Mouse (Mus musculus) forebrain, embryonic 16.5 days (tissue): ENCODE results near the gene Obscn. TPM values are rescaled to one million over a fixed set of nuclear protein-coding genes. Genes with fewer than 3 reads are reported as not detected.

Experiments used
- ATAC-seq: fragments of 200-750 bp; cut with Nextera tagmentation; 2 replicates; pipeline ENCODE4 v1.8.0; 2017; ENCODE audit warnings: mild to moderate bottlenecking, moderate library complexity
- H3K27ac ChIP-seq: fragments of 300-500 bp; sonication (generic); 2 replicates; pipeline ENCODE4 v1.5.1; 2014; ENCODE audit warnings: low read length, control low read depth
- H3K27me3 ChIP-seq: fragments of 300-500 bp; sonication (generic); replicated peaks from 2 replicates; pipeline ENCODE4 v1.6.1; 2014; ENCODE audit warnings: low read length; ENCODE audit not compliant: control insufficient read depth, insufficient read depth
- H3K36me3 ChIP-seq: fragments of 300-500 bp; sonication (generic); 2 replicates; pipeline ENCODE4 v1.6.1; 2014; ENCODE audit not compliant: control insufficient read depth, insufficient read depth
- H3K4me1 ChIP-seq: fragments of 300-500 bp; sonication (generic); replicated peaks from 2 replicates; pipeline ENCODE4 v1.6.1; 2014; ENCODE audit warnings: low read length; ENCODE audit not compliant: control insufficient read depth, insufficient read depth
- H3K4me2 ChIP-seq: fragments of 300-500 bp; sonication (generic); 2 replicates; pipeline ENCODE4 v1.6.1; 2014; ENCODE audit warnings: mild to moderate bottlenecking, low read length, control low read depth
- H3K4me3 ChIP-seq: fragments of 300-500 bp; sonication (generic); replicated peaks from 2 replicates; pipeline ENCODE4 v1.5.1; 2014; ENCODE audit warnings: mild to moderate bottlenecking, low read length, control low read depth
- H3K9ac ChIP-seq: fragments of 300-500 bp; sonication (generic); replicated peaks from 2 replicates; pipeline ENCODE4 v1.6.1; 2014; ENCODE audit warnings: low read depth, low read length, control low read depth
- H3K9me3 ChIP-seq: fragments of 300-500 bp; sonication (generic); 2 replicates; pipeline ENCODE4 v1.6.1; 2016; ENCODE audit warnings: low read length; ENCODE audit not compliant: control insufficient read depth
- WGBS: fragments of 180-500 bp; shearing (Covaris S2); extraction: QIAGEN DNeasy Blood & Tissue Kit; methylation state at CpG from one replicate; pipeline ENCODE4 v1.1.7; 2014; 5-methylcytosine and 5-hydroxymethylcytosine counted together
- polyA plus RNA-seq: library from polyadenylated mRNA; unstranded; fragments of >200 nt; fragmentation: Nextera tagmentation; extraction: Ambion mirVana; gene quantifications from 2 replicates; pipeline ENCODE4 v1.2.1, GENCODE M21; 2015

The Obscn gene
- 0.11 and 0.25 TPM in 2 replicates for polyA plus RNA-seq

DNA sequence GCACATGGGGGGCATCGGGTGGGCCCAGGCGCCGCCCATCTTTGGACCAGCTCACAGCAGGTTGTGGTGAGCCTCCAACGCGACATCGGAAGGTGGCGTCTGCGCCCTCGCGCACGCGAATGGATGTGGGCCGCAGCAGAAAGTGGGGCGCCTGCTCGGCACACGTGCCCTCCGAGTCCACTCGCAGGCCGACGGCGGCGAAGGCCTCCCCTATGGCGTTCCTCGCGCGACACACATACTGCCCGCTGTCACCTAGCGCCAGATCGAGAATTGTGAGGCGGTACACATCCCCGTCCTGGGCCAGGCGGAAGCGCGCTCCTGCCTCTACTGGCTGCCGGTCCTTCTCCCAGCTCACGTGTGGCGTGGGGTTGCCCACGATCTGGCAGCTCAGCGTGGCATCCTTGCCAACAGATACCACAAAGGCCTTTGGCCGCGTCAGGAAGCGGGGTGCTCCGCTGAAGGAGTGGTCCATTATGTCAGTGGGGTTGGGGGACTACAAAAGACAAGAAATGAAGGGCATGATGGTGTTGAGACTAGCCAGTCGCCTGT lies at the start of gene Obscn:
Gene Obscn, minus strand, starts transcription at position 499 of the 549 bp plus-strand sequence.
- Histone ChIP-seq H3K27me3 (peaks cover 44% of the 10 kb centered on the region), H3K27ac (no peak within 1 kb of the TSS), H3K4me2 (peak within 1 kb of the TSS; percentile 42), H3K9me3 (no peaks in the 10 kb centered on the region), H3K4me3 (peak within 1 kb of the TSS; percentile 30), H3K36me3 (no peaks in the 10 kb centered on the region), H3K9ac (peak within 1 kb of the TSS; percentile 29; the same call in 1 of the 2 replicates), H3K4me1 (peaks cover 11% of the 10 kb centered on the region; the same call in 1 of the 2 replicates)
- no peak for ATAC-seq
- 13% methylated on average over 44 of the region's 44 CpGs for WGBS

DNA sequence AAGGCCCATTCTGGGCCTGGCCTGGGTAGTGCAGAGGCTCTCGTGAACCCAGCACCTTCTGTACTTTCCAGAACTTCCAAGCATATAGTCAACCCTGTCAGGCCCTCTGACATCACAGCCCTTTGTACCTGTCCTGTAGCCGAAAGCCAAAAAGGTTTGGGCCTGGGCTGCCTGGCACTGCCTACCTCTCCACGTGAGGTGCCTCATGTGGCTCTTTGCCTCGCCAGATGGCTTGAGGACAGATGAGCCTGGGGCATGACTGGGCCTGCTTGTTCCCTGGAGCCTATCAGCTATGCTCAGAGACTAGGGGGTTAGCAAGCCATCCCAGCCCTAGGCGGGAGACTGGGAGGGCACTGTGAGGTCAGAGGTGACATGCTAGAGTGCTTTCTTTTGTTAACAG lies 49.3 kb upstream of the Obscn start:
- no peak overlapping the region for H3K4me2 ChIP-seq
- peaks cover 6% of the 10 kb centered on the region; the same call in 1 of the 2 replicates for H3K36me3 ChIP-seq
- H3K27me3 ChIP-seq, result no peaks in the 10 kb centered on the region
- H3K27ac ChIP-seq, result no peak overlapping the region
- WGBS, result 90% methylated on average over 5 of the region's 5 CpGs
- H3K4me3 ChIP-seq, result no peak overlapping the region
- no peak for ATAC-seq
- H3K9ac ChIP-seq, result no peak overlapping the region
- H3K9me3 ChIP-seq, result no peaks in the 10 kb centered on the region
- H3K4me1 ChIP-seq, result peaks cover 11% of the 10 kb centered on the region

DNA sequence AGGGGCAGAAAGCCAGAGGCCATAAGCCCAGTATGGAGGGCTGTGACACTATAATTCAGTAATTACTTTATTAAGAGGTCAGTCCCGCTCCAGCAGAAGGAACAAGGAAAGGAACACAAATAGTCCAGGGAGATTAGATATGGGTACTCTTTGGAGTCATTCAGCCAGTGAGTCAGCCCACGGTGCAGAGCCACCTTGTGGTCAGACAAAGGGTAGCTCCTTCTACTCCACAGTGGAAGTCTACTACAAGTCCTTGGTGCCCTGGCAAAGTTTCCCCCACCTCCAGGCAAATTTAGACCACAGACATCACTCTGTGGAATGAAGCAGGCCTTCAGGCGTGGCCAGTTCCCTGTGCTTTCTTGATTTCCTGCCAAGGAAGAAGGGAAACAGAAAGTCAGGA lies 47.6 kb upstream of the Obscn start:
- H3K4me3 ChIP-seq, result no peak overlapping the region
- H3K4me1 ChIP-seq, result peaks cover 3% of the 10 kb centered on the region
- H3K9ac ChIP-seq, result no peak overlapping the region
- peaks cover 6% of the 10 kb centered on the region; the same call in 1 of the 2 replicates for H3K36me3 ChIP-seq
- WGBS, result 40% methylated on average over 3 of the region's 3 CpGs
- peaks cover 5% of the 10 kb centered on the region for H3K27me3 ChIP-seq
- no peaks in the 10 kb centered on the region for H3K9me3 ChIP-seq
- no peak overlapping the region for H3K4me2 ChIP-seq
- H3K27ac ChIP-seq, result no peak overlapping the region
- peak; percentile 43; the same call in 1 of the 2 replicates for ATAC-seq

DNA sequence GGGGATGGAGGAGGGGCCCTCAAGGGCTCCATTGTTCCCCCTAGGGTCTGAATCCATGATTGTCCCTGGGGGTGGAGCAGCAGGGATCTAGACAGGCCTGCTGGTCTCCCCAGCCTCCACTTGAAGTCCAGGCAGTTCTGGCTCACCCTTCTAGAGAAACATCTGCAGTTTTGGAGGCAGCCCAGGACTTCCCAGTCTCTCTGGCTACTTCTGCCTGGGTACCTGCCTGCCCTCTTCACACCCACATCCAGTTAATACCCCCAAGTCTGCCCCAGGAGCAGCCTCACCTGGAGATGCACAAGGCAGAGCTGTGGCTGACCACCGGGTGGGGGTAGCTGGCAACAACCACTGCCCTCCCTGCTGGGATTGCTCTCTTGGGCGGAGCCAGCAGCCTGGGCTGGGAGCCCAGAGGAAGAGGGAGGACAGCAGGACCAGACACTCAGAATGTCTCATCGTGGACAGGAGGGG lies 46.7 kb upstream of the Obscn start, which contains the start of gene Gjc2:
Gene Gjc2, minus strand, starts transcription at position 350 of the 468 bp plus-strand sequence.
- peaks cover 12% of the 10 kb centered on the region for H3K27me3 ChIP-seq
- H3K4me1 ChIP-seq, result no peaks in the 10 kb centered on the region
- no peaks in the 10 kb centered on the region for H3K9me3 ChIP-seq
- H3K9ac ChIP-seq, result no peak within 1 kb of the TSS
- no peak within 1 kb of the TSS for H3K4me2 ChIP-seq
- no peak for ATAC-seq
- H3K27ac ChIP-seq, result no peak within 1 kb of the TSS
- 33% methylated on average over 3 of the region's 3 CpGs for WGBS
- no peak within 1 kb of the TSS for H3K4me3 ChIP-seq
- H3K36me3 ChIP-seq, result peaks cover 6% of the 10 kb centered on the region; the same call in 1 of the 2 replicates

DNA sequence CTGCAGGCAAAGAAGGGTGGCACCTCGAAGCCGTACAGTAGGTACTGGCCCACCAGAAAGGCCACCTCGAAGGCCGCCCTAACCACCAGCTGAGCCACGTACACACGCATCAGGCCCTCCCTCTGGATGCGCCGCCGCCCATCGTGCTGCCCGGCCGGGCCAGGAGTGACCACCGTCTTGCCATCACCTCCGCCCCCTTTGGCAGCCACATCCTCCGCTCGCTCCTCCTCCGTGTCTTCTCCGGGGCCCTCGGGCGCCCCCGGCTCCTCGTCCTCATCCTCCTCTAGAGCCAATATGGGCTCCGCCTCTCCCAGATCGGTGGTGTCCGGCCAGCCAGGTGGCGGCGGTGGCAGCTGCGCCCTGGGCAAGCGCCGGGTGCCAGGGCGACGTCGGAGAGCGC lies 40.7 kb upstream of the Obscn start:
- H3K9me3 ChIP-seq, result no peaks in the 10 kb centered on the region
- H3K9ac ChIP-seq, result no peak overlapping the region
- WGBS, result 7% methylated on average over 34 of the region's 34 CpGs
- H3K4me2 ChIP-seq, result no peak overlapping the region
- H3K4me3 ChIP-seq, result no peak overlapping the region
- no peak overlapping the region for H3K27ac ChIP-seq
- ATAC-seq, result no peak
- H3K36me3 ChIP-seq, result no peaks in the 10 kb centered on the region; the same call in 1 of the 2 replicates
- H3K4me1 ChIP-seq, result peaks cover 2% of the 10 kb centered on the region
- H3K27me3 ChIP-seq, result peaks cover 58% of the 10 kb centered on the region

DNA sequence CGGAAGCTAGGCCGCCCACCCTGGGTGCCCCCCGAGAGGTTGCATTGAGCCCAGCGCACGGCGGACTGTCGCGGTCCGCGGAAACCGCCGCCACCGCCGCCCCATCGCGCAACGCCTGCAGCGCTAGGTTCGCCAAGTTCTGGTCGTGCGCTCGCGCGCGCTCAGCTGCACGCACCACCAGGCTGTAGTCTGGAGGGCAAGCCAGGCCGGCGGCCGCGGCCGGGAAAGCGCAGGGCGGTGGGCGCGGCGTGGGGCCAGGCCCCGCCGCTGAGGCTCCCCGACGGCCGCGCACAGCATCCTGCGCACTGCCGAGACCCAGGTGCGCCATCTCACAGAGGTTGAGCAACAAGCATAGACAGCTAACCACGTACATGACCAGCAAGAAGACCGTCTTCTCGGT lies 40.3 kb upstream of the Obscn start:
- H3K36me3 ChIP-seq, result no peaks in the 10 kb centered on the region
- ATAC-seq, result no peak

DNA sequence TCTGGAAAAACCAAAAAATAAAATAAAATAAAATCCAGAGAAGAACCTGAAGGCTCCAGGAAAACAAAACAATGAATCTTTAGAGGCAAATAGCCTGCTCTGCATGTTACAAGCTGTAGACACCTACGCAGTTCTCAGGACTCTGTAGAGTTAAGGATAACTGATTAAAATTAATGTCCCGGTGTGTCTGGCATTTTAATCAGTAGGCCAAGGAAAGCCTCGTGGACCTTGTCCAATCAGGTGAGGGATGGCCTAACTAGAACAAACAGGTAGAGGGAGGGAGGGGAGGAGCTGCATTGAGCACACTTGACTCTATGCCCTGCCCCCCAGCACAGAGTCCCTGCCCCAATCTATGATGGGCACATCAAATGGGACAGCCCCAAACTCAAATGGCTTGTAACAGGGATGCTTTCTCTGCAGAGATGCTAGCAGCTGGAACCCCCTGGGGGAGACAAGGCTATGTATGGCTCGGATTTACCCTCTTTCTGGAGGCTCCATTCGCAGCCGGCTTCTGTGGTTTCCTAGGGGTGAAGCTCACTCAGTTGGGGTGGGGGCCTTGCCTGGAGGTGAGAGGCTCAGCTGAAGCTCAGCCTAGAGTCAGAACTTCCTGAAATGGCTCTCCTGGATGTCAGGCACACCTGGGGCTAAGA lies 38.1 kb upstream of the Obscn start:
- Histone ChIP-seq H3K4me2 (no peak overlapping the region), H3K4me1 (peaks cover 2% of the 10 kb centered on the region), H3K27me3 (peaks cover 54% of the 10 kb centered on the region), H3K27ac (no peak overlapping the region), H3K36me3 (no peaks in the 10 kb centered on the region), H3K9ac (no peak overlapping the region), H3K9me3 (no peaks in the 10 kb centered on the region), H3K4me3 (no peak overlapping the region)
- 53% methylated on average over 6 of the region's 6 CpGs for WGBS
- ATAC-seq, result no peak

More for the DNA sequence above, 40.3 kb upstream of the Obscn start:
- Histone ChIP-seq H3K9ac (no peak overlapping the region), H3K4me2 (no peak overlapping the region), H3K27ac (no peak overlapping the region), H3K4me3 (no peak overlapping the region), H3K9me3 (no peaks in the 10 kb centered on the region), H3K4me1 (peaks cover 2% of the 10 kb centered on the region), H3K27me3 (peaks cover 58% of the 10 kb centered on the region)
- WGBS, result 3% methylated on average over 45 of the region's 48 CpGs

DNA sequence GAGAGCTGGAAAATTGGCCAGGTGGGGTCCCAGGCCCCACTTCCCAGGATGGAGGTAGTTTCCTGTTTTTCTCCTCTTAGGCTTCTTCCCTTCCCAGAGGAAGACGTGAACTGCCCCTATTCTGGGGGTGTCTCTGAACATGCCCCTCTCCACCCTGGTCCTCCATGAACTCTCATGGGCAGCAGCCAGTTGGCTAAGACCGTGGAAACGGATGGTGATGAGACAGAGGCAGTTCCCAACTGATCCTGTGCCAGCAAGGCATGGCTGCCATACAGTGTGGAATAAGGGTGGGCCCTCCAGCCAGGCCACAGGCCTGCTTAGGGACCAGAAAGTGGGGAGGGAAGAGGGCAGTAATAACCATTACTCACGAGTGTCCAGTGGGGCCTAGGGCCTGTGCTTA lies 34.3 kb upstream of the Obscn start:
- no peak for ATAC-seq
- whole genome bisulfite sequencing, result 63% methylated on average over 4 of the region's 4 CpGs
- Histone ChIP-seq H3K9ac (no peak overlapping the region), H3K9me3 (no peaks in the 10 kb centered on the region), H3K27ac (no peak overlapping the region), H3K36me3 (no peaks in the 10 kb centered on the region), H3K4me1 (no peaks in the 10 kb centered on the region), H3K4me2 (no peak overlapping the region), H3K27me3 (peaks cover 24% of the 10 kb centered on the region), H3K4me3 (no peak overlapping the region)

DNA sequence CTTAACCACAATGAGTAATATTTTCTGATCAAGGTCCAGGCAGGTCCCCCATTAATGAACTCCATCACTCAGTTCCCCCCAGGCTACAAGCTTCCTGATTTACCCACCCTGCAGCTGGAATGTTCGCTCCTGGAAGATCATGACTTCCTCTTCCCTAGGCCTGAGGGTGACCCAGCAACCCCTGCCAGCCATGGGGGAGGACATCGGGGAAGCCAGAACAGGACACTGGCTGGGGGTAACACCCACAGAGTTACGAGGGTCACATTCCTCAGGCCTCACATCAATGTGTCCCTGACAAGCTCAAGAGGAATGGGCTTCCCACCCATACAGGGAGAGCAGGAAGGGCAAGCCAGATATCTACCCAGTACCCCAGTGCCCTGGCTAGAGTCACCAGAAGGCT lies 33.6 kb upstream of the Obscn start:
- Histone ChIP-seq H3K27ac (no peak overlapping the region), H3K4me1 (no peaks in the 10 kb centered on the region), H3K9ac (no peak overlapping the region), H3K4me3 (no peak overlapping the region), H3K9me3 (no peaks in the 10 kb centered on the region), H3K36me3 (no peaks in the 10 kb centered on the region), H3K27me3 (peaks cover 16% of the 10 kb centered on the region; the same call in 1 of the 2 replicates), H3K4me2 (no peak overlapping the region)
- WGBS, result 75% methylated on average over 3 of the region's 3 CpGs
- ATAC-seq, result no peak
